Mouse (Mus musculus): ENCODE measurements around the gene Pik3r6.

Pik3r6 gene

DNA sequence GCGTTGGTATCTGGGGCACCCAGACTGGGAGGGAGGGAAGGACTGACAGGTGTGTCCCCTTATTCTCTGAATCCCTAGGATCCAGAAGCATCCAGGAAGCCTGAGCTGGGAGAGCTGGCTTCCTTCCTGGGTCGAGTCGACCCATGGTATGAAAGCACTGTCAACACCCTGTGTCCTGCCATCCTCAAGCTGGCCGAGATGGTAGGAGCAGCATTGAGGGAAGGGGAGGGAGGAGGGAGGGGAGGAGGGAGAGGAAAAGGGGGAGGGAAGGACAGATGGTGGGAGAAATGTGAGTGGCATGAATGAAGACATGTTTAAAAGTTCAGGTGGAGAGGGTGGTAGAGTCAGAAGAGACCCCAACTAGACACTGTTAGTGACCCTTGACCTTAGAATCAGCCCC lies 33.2 kb downstream of the Pik3r6 start:
- WGBS, result 58% methylated on average over 4 of the region's 4 CpGs

DNA sequence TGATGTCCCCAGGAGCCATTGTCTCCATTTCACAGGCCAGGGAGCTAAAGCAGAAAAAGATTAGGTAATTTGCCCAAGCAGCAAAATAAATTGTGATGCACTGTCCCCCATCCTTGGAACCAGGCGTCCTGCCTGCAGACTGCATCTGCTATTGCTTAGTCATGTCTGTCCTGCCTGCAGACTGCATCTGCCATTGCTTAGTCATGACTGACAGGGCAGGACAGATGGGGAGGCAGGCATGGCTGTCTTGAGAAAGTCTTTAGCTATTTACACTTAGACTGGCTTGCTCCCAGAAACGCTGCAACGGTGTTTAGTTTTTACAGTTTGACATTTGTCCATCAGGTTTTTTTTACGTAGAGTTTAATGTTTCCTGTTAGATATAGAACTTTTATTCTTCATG lies 33.6 kb downstream of the Pik3r6 start:
- WGBS, result 36% methylated on average over 4 of the region's 4 CpGs

DNA sequence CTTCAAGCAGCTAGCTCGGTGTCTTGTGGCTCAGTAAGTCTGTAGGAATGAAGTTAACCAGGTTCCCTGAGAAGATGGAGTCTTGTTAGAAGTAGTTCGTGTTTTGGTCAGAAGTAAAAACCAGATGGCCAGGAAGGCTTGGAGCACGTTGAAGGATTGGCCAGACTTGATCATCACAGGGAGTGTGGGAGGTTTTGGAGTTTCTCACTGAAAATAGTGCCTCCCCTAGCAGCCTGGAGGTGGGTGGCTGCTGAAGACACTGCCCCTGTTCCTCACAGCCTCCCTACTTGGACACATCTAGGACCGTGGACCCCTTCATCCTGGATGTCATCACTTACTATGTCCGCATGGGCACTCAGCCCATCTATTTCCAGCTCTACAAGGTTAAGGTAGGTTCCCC lies 36.8 kb downstream of the Pik3r6 start:
- whole genome bisulfite sequencing, result 53% methylated on average over 5 of the region's 5 CpGs

DNA sequence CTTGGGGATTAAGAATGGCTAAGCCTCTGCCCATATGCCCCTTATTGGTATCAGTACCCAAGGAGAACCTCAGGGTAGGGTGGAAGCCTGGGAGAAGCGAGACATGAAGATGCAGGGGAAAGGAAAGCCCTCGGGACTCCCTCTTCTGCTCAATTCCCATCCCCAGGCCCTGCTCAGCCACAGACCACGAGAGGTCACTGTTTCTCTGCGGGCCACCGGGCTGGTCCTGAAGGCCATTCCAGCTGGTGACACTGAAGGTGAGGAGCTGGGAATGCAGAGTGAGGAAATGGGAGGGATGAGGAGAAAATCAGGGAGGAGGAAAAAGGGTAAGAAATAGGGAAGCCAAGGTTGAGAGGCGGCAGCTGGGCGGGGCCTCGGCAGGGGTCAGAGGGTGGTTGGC lies 41.7 kb downstream of the Pik3r6 start:
- WGBS, result 36% methylated on average over 8 of the region's 8 CpGs

DNA sequence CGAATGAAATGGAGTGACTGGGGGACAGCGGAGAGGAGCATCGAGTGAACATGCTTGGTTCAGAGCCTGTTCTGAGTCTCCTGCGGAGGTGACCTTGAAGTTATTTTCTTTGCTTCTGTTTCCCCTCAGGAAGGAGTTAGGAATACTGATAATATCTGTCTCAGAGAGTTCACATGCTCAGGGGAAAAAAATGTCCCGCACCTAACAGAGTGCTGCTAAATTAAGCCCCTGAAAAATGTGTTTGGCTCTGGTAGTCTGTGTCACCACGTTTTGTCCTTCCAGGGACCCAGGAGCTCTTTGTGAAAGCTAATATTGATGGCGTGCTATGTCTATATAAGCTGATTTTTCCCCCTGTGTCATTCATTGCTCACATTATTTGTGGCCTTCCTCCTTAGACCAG lies 42.4 kb downstream of the Pik3r6 start:
- 62% methylated on average over 7 of the region's 7 CpGs for WGBS

DNA sequence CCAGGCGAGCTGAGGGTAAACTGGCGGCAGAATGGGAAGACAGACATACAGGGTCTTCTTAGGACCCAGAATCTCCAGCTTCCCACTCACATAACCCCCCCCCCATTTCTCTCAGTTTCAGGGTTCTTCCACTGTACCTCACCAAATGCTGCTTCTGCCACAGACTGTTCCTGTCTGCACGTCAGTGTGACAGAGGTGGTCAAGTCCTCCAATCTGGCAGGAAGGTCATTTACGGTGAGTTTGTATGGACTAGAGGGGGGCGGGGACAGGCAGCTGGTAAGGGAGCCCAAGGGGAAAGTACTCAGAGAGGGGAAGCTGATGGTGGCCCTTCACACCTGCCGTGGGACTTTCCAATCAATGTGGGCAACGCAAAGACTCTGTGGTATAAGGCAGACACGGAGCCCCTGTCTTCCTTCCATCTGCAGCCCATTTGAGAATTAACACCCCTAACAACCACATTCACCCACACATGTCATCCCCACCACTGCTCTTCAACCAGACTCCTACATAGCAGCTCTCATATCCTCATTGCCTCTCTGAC lies 42.9 kb downstream of the Pik3r6 start:
- 89% methylated on average over 8 of the region's 8 CpGs for WGBS

DNA sequence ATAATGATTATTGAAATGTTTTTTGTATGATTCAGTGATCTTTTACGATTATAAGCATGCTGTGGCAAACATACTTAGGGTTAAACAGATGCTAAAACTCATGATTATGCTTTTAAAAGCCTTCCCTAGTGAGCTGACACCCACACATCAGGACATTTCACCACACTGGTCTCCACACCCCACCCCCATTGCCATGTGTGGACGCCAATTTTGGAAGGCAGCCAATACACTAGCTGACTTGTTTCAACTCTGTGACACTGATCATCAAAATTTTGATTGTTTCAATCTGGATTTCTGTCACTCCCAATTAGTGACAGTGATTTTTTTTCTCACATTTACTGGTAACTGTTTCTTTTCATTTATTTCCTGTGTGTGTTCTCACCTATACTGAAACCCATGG lies 44.7 kb downstream of the Pik3r6 start:
- WGBS, result 37% methylated on average over 2 of the region's 2 CpGs

DNA sequence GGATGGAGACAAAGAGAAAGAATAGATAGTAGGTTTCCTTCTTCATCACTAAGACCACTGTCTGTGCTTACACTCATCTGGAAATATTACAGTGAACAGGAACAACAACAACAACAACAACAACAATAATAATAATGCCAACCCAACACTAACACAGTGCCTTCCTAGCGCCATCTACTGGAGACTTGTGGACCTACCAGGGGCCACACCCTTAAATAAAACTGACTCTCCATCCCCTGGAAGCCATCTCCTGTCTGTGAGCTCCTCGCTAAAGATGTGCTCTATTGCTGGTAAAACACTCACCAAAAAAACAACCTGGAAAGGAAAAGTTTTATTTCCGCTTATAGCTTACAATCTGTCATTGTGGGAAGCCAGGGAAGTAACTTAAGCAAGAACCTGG lies 46.8 kb downstream of the Pik3r6 start:
- WGBS, result 43% methylated on average over 3 of the region's 3 CpGs

DNA sequence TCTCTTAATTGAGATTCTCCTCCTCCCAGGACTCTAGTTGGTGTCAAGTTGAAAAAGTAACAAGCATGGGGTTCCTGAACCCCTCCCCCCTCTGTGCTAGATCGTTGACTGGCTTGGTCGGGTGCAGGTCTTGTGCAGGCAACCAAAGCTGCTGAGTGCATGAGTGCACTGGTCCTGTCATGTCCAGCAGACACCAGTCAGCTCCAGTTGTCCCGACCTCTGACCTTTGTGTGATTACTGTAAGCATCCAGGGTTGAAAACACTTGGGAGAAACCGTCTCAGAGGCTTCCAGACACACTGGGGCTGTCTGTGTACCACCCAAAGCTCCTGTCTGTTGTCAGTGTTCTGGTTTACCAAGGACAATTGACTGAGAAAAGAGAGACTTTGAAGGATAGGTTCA lies 47.5 kb downstream of the Pik3r6 start:
- 81% methylated on average over 4 of the region's 4 CpGs for WGBS

DNA sequence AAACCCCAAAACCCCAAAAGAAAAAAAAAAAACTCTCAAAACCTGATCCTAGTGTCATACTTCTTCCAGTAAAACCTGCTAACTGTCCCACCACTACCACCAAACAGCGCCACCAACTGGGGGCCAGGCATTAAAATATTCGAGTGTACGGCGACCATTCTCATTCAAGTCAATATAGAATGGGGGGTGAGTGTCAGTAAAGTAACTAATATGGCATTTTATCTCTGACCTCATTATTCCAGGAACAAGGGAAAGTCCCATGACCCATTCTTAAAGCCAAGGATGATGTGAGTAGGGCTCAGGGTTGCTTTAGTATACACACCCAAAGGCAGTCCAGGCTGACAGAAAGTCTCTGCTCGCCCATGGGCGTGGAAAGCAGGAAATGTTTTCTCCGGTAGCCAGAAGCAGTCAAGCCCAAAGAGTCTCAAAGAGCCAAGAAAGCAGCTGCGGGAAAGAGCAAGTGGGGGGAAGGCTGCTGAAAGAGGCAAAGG lies 51.2 kb downstream of the Pik3r6 start:
- 23% methylated on average over 8 of the region's 8 CpGs for WGBS

DNA sequence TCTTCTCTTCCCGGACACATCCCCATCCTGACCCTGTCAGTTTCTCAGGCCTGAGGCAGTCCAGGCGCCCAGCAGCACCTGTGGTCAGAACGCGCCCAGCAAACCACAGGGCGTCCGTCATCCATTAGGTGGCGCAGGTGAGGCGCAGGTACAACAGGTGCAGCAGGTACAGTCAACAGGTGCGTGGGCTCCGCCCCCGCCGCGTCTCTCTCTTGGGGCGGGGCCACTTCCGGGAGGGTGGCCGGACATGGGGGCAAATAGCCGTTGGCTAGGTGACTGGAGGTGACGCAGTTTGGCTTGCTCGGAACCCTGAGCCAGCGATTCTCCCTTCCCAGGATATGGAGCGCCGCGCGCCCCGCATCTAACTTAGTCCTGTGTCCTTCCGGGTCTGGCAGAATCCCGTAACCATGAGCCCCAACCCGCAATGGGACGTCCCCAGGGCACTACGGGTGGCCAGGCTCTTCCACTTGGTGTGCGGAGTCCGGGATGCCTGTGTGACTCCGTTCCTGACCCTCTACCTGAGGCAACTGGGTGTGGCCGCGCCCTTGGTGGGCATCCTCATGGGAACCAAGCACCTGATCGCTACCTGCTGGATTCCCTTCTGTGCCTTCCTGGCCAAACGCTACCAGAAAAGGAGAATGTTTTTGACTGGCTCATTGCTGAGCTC lies 53.2 kb downstream of the Pik3r6 start, which contains the start of gene Mfsd6l:
Gene Mfsd6l, plus strand, starts transcription at position 269 of the 667 bp plus-strand sequence.
- WGBS, result 18% methylated on average over 37 of the region's 37 CpGs

DNA sequence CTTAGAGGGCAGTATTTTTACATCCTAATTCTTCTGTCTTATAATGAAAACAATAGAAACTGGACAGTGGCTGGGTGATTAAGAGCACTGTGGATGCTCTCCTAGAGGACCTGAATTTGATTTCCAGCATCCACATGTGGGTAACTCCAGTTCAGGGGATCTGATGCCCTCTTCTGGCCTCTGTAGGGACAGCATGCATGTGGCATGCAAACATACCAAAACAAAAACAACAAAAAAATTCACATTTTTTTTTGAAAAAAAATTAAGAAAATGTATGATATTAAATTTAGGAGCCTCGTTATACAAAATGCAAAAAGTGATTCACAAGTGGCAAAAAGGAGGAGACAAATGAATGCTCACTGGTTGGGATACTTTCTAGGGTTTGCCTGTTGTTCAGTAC lies 56.7 kb downstream of the Pik3r6 start:
- WGBS, result 52% methylated on average over 1 of the region's 1 CpGs

DNA sequence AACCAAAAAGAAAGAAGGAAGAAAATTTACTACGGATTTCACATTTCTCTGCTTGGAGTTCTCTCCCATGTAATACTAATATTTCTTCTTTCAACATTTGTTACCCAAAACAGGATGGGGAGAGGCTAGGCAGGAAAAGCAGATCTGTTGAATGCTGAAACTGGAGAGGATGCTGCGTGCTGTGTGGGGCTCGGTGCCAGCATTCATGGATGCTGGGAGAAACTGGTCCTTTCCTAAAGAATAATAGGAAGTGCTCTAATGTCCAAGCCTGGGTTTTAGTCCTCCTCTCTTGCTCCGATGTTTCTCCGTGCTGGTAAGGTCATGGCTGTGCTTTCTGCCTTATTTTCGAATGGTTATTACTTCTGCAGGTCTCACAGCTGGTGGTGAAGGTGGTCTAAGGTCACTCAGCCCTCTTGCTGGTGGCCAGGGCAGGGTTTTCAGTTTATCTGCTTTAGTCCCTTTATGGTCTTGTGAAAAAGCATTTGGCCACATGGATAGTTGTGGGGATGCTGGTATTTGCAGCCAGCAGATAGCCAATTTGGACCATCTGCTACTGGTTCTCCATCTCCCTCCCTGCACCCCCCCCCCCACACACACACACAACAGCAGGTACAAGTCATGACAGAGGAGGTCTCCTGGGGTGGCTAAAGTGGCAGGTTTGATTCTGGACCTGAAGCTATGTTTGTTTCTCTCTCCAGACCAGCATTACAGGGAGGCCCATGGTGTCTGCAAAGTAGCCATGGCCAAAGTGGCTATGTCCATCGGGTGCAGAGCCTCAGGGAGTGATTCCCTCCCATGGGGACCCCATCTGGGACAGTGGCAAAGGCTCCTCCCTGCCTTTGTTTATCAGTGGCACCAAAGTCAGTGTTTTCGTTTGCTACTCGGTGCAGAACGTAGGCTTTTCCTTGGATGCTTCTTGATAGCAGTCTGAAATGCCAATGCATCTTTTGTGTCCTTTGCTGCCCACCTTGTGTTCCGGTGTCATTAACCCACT lies 59.4 kb downstream of the Pik3r6 start:
- WGBS, result 73% methylated on average over 11 of the region's 11 CpGs

DNA sequence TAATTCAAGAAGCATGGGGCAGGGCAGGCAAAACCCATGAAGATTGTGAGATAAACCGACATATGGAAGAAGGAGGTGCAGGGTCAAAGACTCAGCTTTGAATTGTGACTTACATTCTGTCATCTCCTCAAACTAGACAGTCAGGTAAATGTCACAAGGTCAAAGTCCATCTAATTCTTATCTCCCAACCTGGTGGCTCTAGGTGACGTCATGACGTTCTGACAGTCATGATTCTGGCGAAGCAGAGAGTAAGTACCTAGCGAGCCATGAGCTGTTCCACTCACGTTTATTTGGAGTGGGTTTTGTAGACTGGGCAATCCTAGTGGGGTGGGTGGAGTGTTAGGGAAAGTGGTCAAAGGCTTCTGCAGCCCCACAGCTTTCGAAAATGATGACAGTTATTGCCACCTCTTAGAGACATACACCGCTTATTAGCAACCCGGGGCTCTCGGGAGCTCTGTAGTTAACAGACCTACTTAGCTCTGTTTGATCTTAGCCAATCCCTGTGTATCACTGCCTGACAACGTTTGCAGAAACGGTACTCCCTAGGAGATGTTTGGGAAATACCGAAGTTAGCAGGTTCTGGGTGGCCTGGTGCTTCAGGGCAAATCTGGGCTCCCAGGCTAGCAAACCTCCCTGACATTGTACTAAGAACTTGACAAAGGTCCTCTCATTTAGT lies 61.7 kb downstream of the Pik3r6 start:
- WGBS, result 87% methylated on average over 13 of the region's 13 CpGs

DNA sequence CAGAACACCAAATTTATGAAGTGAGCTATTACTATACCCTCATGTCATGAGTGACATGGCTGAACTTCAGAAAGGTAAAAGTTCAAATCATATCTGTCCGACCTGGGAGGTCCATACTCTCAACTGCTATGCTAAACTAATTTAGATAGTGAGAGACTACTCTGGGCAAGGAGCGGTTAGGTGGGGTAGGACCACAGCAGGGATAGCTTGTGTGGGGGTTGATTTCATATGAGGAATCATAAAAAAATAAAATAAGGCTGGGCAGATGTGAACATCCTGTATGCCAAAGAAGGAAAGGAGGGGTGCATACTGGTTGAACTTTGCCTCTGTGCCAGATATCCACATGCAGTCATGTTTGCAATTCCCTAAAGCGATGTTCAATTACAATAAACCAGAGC lies 62.2 kb downstream of the Pik3r6 start:
- 93% methylated on average over 3 of the region's 3 CpGs for WGBS

DNA sequence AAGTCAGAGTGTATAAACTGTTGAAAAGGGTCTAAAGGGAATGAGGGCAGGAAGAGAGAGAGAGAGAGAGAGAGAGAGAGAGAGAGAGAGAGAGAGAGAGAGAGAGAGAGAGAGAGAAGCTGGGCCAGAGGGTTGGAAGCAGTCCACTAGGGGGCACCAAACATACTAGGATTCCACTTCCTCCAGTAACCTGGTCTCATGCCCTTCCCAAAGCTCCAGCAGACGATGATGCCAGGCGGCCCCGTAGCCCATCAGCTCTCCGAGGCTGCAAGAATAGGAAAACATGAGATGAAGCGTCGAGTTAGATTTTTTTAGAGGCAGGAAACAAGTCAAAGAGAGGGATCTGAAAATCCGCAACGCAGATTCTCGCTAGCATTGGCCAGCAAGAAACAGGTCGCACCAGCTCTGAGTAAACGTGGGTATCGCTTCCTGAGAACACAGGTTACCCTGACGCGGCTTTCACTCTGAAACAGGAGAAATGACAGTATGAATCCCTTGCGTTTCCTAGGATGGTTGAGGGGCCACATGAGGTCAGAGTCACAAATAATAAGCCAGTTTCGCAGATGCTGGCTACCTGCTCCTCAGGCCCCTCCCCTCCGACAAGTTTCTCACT lies 63.7 kb downstream of the Pik3r6 start:
- 10% methylated on average over 17 of the region's 17 CpGs for WGBS

DNA sequence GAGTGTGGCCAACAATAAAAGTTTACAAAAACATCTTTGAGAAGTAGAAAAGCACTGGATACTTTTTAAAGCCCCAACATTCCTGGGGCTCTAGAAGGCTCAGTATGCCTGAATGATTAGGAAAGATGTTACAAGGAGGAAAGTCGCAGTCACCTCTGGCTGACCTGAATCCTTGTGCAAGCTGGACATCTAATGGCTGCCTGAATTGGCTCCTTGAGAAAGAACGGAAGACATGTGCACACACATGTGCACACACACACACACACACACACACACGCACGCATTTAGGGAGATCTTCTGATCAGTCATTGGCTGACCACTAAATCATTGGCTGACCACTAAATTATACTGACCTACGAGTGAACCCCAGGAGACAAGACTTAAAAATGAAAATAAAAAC lies 68.0 kb downstream of the Pik3r6 start:
- WGBS, result over 99% methylated on average over 5 of the region's 5 CpGs

DNA sequence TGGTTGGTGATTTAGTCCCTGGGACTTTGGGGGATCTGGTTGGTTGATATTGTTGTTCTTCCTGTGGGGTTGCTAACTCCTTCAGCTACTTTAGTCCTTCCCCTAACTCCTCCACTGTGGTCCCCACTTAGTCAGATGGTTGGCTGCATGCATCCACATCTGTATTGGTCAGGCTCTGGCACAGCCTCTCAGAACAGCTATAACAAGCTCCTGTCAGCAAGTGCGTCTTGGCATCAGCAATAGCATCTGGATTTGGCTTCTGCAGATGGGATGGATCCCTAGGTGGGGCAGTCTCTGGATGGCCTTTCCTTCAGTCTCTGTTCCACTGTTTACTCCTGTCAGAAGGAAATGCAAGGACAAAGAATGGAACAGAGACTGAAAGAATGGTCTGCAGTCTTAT lies 74.3 kb downstream of the Pik3r6 start:
- WGBS, result 81% methylated on average over 1 of the region's 1 CpGs

DNA sequence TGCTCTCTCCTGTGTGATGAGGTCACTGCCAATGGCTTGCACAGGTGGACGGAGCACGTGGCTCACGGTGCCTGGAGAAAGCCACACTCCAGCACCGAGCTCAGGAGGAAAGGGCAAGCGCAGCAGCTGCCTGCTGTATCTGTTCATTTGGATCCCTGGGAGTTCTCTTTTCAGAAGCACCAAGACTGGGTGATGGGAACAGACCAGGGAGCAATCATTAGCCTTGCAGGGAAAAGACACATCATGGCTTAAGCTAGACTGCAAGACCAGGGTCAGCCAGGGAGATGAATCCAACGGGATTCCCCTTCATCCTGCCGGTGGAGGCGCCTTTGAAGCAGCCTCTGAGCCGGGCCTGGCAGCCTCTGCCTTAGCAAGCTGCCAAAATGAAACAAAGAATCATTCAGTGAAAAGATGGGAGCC lies 76.7 kb downstream of the Pik3r6 start:
- 32% methylated on average over 9 of the region's 9 CpGs for WGBS

DNA sequence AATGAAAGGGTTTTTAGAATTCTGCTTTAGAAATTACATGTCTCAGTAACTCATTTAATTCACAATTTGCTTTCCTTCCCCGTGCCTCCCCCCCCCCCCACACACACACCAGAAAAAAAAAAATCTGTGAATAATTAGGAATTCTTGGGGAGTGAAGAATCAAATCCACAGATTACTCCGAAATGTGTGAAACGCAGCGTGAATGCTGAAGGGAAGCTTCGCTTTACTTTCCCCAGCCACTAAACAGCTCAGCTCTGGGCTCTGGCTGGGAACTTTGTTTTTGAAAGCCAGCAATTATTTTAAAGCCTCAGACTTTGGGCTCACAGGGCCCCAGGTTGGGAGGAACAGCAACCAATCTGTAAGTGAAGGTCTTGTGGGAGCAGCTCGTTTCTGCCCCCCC lies 77.7 kb downstream of the Pik3r6 start:
- WGBS, result 44% methylated on average over 6 of the region's 6 CpGs

DNA sequence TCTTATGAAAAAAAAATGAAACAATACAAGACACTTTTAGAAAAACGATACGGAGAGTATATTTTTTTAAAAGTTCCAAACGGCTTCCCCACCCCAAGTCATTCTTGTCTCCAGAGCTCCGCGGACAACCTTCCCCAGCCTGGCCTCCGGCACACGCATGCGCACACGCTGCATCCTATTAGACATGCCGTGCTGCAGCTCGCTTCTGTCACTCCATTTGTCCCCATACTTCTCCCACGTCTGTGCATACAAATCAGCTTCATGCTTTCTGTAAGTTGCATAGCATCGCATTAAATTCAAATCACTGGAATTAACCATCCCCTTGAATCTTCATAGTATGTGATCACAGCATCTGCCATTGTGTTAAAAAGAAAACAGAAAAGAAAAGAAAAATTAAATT lies 80.4 kb downstream of the Pik3r6 start:
- WGBS, result 62% methylated on average over 13 of the region's 13 CpGs

Data from cerebral cortex, adult 2 months (tissue).